Mouse (Mus musculus): ENCODE measurements around the gene Gak. TPM values are rescaled to one million over a fixed set of nuclear protein-coding genes. Genes with fewer than 3 reads are reported as not detected.

The Gak gene
- polyA plus RNA-seq, 1 experiment from 2014 or later = 48.1 TPM

DNA sequence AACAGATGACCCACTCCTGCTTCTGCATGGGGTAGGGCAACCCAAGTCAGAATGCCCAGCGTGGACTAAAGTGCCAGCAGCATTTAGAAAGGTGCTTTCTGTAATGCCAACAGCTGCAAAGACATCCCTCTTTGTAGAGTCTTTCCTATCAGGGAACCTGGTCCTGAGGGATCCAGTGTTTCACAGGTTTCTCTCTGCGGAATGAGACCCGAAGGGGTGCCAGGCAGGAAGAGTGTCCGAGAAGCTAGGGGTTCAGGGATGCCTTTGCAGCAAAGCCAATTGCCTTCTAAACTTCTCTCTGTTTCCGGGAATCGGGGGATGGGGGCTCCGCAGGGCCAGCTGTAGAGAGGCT lies 80.4 kb downstream of the Gak start:
- H3K4me2 ChIP-seq = peak overlapping the region; percentile 66
- no peak for ATAC-seq (ENCODE audit: insufficient number of reproducible peaks, insufficient read depth, low FRiP score, low TSS enrichment, low read depth)
- 17% methylated on average over 7 of the region's 7 CpGs for WGBS
- H3K9me3 ChIP-seq = no peaks in the 10 kb centered on the region
- no peaks in the 10 kb centered on the region for H3K36me3 ChIP-seq
- no peak overlapping the region for H3K27ac ChIP-seq
- H3K4me3 ChIP-seq (replicated peaks) = peak overlapping the region; percentile 34; the same call in 1 of the 2 replicates
- no peak overlapping the region for H3K9ac ChIP-seq (replicated peaks)
- peaks cover 60% of the 10 kb centered on the region for H3K27me3 ChIP-seq
- peaks cover 13% of the 10 kb centered on the region for H3K4me1 ChIP-seq (replicated peaks)

DNA sequence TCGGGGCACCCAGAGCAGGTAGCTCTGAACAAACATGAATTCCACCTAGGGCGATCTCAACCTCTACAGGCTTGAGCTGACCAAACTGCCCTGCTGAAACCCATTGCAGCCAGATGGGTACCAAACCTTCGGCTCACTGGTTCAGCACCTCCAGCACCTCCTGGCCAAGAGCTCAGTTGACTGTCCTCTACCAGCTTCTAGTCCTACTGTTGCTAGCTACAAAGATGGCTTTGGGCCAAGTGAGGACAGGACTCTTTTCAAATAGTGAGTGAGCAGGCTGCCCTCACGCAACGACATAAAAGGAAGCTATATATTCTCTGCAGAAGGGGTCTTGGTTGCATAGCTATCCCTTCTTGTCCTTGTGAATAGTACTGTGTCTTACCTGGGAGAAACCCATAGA lies 81.9 kb downstream of the Gak start:
- Histone ChIP-seq H3K4me2 (no peak overlapping the region), H3K9me3 (no peaks in the 10 kb centered on the region), H3K27me3 (peaks cover 52% of the 10 kb centered on the region), H3K9ac (replicated peaks) (no peak overlapping the region), H3K4me1 (replicated peaks) (peaks cover 13% of the 10 kb centered on the region), H3K4me3 (replicated peaks) (no peak overlapping the region), H3K27ac (no peak overlapping the region), H3K36me3 (no peaks in the 10 kb centered on the region)
- ATAC-seq (ENCODE audit: insufficient number of reproducible peaks, insufficient read depth, low FRiP score, low TSS enrichment, low read depth) = no peak
- WGBS = 87% methylated on average over 5 of the region's 5 CpGs

DNA sequence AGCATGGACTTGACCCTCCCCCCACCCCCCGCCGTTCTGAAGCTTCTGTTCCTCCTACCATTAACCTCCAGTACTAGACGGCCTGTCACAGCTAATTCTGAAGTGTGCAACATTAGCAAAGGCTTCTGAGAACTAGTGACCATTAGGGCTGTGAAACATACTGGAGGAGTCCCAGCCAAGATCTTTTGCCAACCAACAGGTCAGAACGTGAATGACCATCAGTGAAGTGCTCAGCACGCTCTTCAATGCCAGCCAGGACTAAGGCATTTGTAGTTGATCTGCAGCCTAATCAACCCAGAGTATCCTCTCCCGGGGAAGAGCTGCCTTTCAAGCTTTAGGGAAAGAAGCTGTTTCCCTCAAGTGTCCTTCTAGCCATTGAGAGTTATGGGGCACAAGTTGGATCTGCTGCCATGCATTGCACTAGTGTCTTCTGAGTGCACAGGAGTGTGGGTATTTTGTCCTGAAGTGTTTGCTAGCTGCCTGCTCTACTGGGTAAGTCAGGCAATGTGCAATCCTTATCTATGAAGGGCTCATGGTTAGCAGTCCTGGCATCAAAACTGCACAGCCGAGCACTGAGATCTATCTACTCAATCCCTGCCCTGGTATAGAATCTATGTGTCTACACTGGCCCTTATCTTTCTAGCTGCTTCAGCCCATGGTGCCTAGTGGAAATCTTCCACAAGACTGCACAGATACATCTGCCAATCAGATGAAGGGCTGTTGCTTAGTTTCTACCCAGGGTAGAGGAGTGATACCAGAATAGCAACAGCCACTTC lies 85.9 kb downstream of the Gak start:
- H3K27ac ChIP-seq = no peak overlapping the region
- no peak overlapping the region for H3K4me2 ChIP-seq
- no peak for ATAC-seq (ENCODE audit: insufficient number of reproducible peaks, insufficient read depth, low FRiP score, low TSS enrichment, low read depth)
- H3K4me1 ChIP-seq (replicated peaks) = no peaks in the 10 kb centered on the region
- H3K9me3 ChIP-seq = no peaks in the 10 kb centered on the region
- H3K27me3 ChIP-seq = peaks cover 14% of the 10 kb centered on the region
- H3K9ac ChIP-seq (replicated peaks) = no peak overlapping the region
- no peaks in the 10 kb centered on the region for H3K36me3 ChIP-seq
- WGBS = 63% methylated on average over 7 of the region's 7 CpGs
- H3K4me3 ChIP-seq (replicated peaks) = no peak overlapping the region

DNA sequence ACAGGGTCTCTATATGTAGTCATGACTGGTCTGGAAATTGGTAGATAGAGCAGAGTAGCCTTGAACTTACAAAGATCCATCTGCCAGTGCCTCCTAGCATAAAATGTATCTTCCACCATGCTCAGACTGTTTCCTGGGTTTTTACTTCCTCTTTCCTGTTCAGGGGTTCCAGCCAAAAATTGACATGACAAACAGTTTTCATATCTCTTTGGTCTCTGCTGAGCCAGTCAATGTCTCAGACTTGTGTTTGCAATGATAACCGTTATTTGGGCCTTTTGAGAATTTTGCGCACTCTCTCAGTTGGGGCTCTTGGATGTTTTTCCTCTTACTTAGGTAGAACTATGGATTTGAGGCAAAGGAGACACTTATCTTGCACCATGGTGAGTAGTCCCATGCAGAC lies 95.4 kb downstream of the Gak start:
- Histone ChIP-seq H3K4me3 (replicated peaks) (no peak overlapping the region), H3K27me3 (no peaks in the 10 kb centered on the region), H3K9ac (replicated peaks) (no peak overlapping the region), H3K4me2 (no peak overlapping the region), H3K4me1 (replicated peaks) (no peaks in the 10 kb centered on the region), H3K36me3 (no peaks in the 10 kb centered on the region), H3K27ac (no peak overlapping the region), H3K9me3 (peaks cover 15% of the 10 kb centered on the region)
- ATAC-seq (ENCODE audit: insufficient number of reproducible peaks, insufficient read depth, low FRiP score, low TSS enrichment, low read depth) = no peak
- 94% methylated on average over 2 of the region's 2 CpGs for WGBS

DNA sequence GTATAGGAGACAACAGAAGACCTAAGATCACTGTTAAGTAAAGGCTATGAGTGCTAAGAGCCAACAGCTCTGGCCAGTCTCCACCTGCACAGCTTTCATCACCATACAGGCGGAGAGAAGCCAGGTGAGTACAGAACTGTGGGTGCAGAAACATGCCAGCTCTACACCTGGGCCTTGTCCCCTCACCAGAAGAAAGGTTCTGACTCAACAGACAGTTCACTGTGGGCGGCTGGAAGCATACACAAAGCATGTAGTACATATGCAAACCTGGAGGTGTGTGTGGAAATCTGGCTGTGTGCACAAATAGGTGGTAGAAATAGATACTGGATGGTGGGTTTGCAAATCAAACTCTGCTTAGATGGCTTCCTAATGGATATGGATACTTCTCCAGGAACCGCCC lies 107.0 kb downstream of the Gak start:
- no peak for ATAC-seq (ENCODE audit: insufficient number of reproducible peaks, insufficient read depth, low FRiP score, low TSS enrichment, low read depth)
- H3K27me3 ChIP-seq = no peaks in the 10 kb centered on the region
- H3K9me3 ChIP-seq = no peaks in the 10 kb centered on the region
- no peak overlapping the region for H3K4me2 ChIP-seq
- H3K9ac ChIP-seq (replicated peaks) = no peak overlapping the region
- no peaks in the 10 kb centered on the region for H3K36me3 ChIP-seq
- no peak overlapping the region for H3K27ac ChIP-seq
- peaks cover 19% of the 10 kb centered on the region for H3K4me1 ChIP-seq (replicated peaks)
- 88% methylated on average over 3 of the region's 3 CpGs for WGBS
- H3K4me3 ChIP-seq (replicated peaks) = no peak overlapping the region

DNA sequence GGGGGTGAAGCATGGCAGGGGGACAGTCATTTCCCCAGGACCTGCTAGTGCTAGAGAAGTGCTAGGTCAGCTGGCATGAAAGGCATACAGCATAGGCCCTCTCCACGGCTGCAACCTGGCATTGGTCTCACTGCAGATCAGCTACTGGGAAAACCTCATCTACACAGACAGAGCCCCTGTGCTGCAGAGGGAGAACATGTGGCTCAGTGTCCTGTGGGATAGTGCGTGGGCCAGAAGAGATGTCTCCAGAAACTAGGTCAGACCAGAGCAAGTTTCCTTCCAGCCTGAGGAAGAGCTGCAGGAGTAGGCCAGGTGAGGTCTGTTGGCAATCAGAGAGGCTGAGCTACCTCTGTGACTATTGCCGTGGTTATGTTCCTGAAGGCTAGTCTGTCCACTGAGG lies 107.7 kb downstream of the Gak start:
- no peaks in the 10 kb centered on the region for H3K27me3 ChIP-seq
- no peak overlapping the region for H3K4me3 ChIP-seq (replicated peaks)
- no peaks in the 10 kb centered on the region for H3K9me3 ChIP-seq
- H3K9ac ChIP-seq (replicated peaks) = no peak overlapping the region
- ATAC-seq (ENCODE audit: insufficient number of reproducible peaks, insufficient read depth, low FRiP score, low TSS enrichment, low read depth) = no peak
- no peak overlapping the region for H3K27ac ChIP-seq
- no peaks in the 10 kb centered on the region for H3K36me3 ChIP-seq
- 76% methylated on average over 3 of the region's 3 CpGs for WGBS
- peaks cover 19% of the 10 kb centered on the region for H3K4me1 ChIP-seq (replicated peaks)
- H3K4me2 ChIP-seq = no peak overlapping the region

DNA sequence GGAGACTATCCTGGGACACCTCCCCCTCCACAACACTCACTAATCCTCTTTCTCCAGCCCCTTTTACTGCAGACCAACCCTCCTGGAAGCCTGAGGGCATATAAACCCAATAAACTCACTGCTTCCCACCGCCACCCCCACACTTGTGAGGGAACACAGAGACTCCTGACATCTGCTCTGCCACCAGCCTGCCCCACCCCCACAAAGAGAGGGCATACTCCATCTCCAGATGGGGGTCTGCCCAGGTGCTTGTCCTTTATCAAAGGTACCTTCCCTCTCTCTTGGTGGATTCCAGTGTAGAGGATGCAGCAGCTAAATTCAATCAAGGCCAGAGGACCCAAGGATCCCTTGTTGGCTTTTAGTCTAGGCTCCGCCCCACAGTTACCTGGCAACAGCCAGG lies 108.5 kb downstream of the Gak start:
- no peak overlapping the region for H3K27ac ChIP-seq
- H3K36me3 ChIP-seq = no peaks in the 10 kb centered on the region
- H3K9me3 ChIP-seq = no peaks in the 10 kb centered on the region
- H3K4me2 ChIP-seq = peak overlapping the region; percentile 8; the same call in 1 of the 2 replicates
- H3K4me3 ChIP-seq (replicated peaks) = no peak overlapping the region
- WGBS = 50% methylated on average over 2 of the region's 2 CpGs
- H3K9ac ChIP-seq (replicated peaks) = no peak overlapping the region; the same call in 1 of the 2 replicates
- peaks cover 19% of the 10 kb centered on the region for H3K4me1 ChIP-seq (replicated peaks)
- ATAC-seq (ENCODE audit: insufficient number of reproducible peaks, insufficient read depth, low FRiP score, low TSS enrichment, low read depth) = peak; percentile 50; the same call in 1 of the 2 replicates
- no peaks in the 10 kb centered on the region for H3K27me3 ChIP-seq

DNA sequence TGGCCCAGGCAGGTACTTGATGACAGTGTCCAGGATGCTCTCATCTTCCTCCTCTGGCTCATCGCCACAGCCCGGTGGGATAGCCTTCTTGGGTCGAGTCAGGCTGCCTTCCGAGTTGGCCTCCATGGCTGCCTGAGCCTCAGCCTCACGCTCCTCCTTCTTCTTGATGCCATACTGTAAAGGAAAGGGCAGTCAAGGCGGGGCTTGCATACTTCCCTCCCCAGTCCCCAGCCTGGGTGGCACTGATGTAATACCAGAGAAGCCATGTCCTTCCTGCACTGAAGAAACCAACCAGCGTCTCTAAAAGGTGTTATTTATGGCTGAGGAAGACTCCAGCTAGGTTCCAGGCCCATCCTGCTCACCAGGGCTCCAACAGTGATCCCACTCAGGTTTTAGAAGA lies 109.4 kb downstream of the Gak start:
- Histone ChIP-seq H3K36me3 (no peaks in the 10 kb centered on the region), H3K9ac (replicated peaks) (no peak overlapping the region), H3K27ac (peak overlapping the region; percentile 17; the same call in 1 of the 2 replicates), H3K4me1 (replicated peaks) (peaks cover 19% of the 10 kb centered on the region), H3K4me3 (replicated peaks) (no peak overlapping the region), H3K27me3 (no peaks in the 10 kb centered on the region), H3K4me2 (no peak overlapping the region), H3K9me3 (no peaks in the 10 kb centered on the region)
- no peak for ATAC-seq (ENCODE audit: insufficient number of reproducible peaks, insufficient read depth, low FRiP score, low TSS enrichment, low read depth)
- WGBS = 80% methylated on average over 7 of the region's 7 CpGs

Other genes with a start within 250 kb of the Gak start
- gene Pde6b, start 241.4 kb downstream of the Gak start, polyA plus RNA-seq (2016; fragmentation: Nextera tagmentation; extraction: Ambion mirVana) = 0.34 and 0.36 TPM in 2 replicates
- gene Atp5k, start 195.3 kb downstream of the Gak start, polyA plus RNA-seq (2016; fragmentation: Nextera tagmentation; extraction: Ambion mirVana) = 475 and 510 TPM in 2 replicates
- gene Mfsd7a, start 180.9 kb downstream of the Gak start, polyA plus RNA-seq (2016; fragmentation: Nextera tagmentation; extraction: Ambion mirVana) = 0.19 and 0.35 TPM in 2 replicates
- gene Pcgf3, start 168.5 kb downstream of the Gak start, polyA plus RNA-seq (2016; fragmentation: Nextera tagmentation; extraction: Ambion mirVana) = 30.5 and 32.1 TPM in 2 replicates
- 0.33 and 0.46 TPM in 2 replicates for gene Cplx1, start 79.7 kb downstream of the Gak start, polyA plus RNA-seq (2016; fragmentation: Nextera tagmentation; extraction: Ambion mirVana)
- gene Tmem175, start within 50 bp of the Gak start, polyA plus RNA-seq (2016; fragmentation: Nextera tagmentation; extraction: Ambion mirVana) = 17.8 and 21.8 TPM in 2 replicates
- gene Idua, start 30.6 kb upstream of the Gak start, polyA plus RNA-seq (2016; fragmentation: Nextera tagmentation; extraction: Ambion mirVana) = 13.1 and 13.6 TPM in 2 replicates
- gene Dgkq, start 39.9 kb upstream of the Gak start, polyA plus RNA-seq (2016; fragmentation: Nextera tagmentation; extraction: Ambion mirVana) = 17.6 and 17.7 TPM in 2 replicates
- 1.1 and 1.7 TPM in 2 replicates for gene Slc26a1, start 45.8 kb upstream of the Gak start, polyA plus RNA-seq (2016; fragmentation: Nextera tagmentation; extraction: Ambion mirVana)
- 55.2 and 61.3 TPM in 2 replicates for gene Fgfrl1, start 62.6 kb upstream of the Gak start, polyA plus RNA-seq (2016; fragmentation: Nextera tagmentation; extraction: Ambion mirVana)
- gene Rnf212, start 145.2 kb upstream of the Gak start, polyA plus RNA-seq (2016; fragmentation: Nextera tagmentation; extraction: Ambion mirVana) = 0.33 and 1.7 TPM in 2 replicates
- gene Tmed11, start 165.6 kb upstream of the Gak start, polyA plus RNA-seq (2016; fragmentation: Nextera tagmentation; extraction: Ambion mirVana) = not detected in 2 replicates
- gene Vmn2r8, start 179.1 kb upstream of the Gak start, polyA plus RNA-seq (2016; fragmentation: Nextera tagmentation; extraction: Ambion mirVana) = not detected in 2 replicates
- gene Vmn2r9, start 222.8 kb upstream of the Gak start, polyA plus RNA-seq (2016; fragmentation: Nextera tagmentation; extraction: Ambion mirVana) = not detected in 2 replicates